Mouse (Mus musculus) testis, postnatal 10 days (tissue): ENCODE measurements around the gene Oaz1.
"Not testable (repeated sequence)": the region's sequence is repeated elsewhere in the genome, so short reads cannot be mapped to it uniquely, and the experiment has no call there.

Source experiments
- DNase-seq: peaks from one replicate; pipeline ENCODE4 v3.0.0; 2021; ENCODE audit warnings: low spot score

The Oaz1 gene

DNA sequence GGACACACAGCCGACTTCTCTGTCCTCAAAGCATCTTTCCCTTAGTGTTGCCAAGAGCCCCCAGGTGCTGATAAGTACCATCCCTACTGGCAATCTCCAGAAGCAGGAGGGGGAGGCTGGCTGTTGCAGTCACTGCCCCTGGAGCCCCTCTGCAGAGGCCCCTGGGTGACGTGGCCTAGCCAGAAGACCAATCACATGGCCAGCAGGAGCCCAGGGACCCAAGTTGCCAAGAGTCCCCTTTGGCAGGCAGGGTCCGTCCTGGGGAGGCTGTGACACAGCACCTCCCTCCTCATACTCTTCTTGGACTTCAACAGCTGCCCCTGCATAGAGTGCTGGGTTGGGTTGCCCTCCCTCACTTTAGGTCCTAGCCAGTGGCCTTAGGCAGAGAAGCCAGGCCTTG lies 23.5 kb upstream of the Oaz1 start:
- DNase-seq = no peak

DNA sequence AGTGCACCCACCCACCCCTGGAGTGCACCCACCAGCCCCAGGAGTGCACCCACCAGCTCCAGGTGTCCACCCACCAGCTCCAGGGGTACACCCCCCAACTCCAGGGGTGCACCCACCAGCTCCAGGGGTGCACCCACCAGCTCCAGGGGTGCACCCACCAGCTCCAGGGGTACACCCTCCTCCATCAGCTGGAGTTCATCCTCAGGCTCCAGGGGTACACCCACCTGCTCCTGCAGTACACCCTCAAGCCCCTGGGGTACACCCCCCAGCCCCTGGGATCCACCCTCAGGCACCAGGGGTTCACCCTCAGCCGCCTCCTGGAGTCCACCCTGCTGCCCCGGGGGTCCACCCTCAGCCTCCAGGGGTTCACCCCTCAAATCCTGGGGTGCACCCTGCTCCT lies 22.1 kb upstream of the Oaz1 start:
- no peak for DNase-seq

DNA sequence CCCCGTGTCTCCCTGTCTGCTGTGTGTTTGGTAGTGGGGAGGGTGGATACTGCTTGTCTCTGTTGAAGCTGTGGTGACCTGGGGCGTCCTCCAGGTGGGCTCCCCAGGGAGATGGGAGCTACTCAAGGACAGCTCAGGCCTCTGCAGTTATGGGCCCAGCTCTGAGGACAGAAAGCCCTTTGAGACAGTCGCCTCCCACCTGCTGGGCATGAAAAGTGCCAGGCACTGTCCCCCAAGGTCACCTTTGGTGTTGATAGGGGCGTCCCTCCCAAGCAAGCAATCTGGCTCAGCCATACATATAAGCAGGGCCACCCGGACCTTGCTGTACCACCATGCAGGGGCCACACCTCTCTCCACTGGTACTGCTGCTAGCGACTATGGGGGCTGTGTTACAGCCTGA lies 21.5 kb upstream of the Oaz1 start, which contains the start of gene Amh:
Amh (plus strand) TSS at position 328 of the 400 bp plus-strand sequence.
- peak; percentile 69 for DNase-seq

DNA sequence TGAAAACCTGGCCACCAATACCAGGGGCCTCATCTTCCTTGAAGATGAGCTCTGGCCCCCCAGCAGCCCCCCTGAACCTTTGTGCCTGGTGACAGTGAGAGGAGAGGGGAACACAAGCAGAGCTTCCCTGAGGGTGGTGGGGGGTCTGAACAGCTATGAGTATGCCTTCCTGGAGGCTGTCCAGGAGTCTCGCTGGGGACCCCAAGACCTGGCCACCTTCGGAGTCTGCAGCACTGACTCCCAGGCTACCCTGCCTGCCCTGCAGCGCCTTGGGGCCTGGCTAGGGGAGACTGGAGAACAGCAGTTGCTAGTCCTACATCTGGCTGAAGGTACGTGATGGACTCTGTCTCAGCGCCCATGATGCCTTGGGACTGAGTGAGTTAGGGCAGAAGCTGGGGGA lies 21.1 kb upstream of the Oaz1 start:
- DNase-seq = no peak

DNA sequence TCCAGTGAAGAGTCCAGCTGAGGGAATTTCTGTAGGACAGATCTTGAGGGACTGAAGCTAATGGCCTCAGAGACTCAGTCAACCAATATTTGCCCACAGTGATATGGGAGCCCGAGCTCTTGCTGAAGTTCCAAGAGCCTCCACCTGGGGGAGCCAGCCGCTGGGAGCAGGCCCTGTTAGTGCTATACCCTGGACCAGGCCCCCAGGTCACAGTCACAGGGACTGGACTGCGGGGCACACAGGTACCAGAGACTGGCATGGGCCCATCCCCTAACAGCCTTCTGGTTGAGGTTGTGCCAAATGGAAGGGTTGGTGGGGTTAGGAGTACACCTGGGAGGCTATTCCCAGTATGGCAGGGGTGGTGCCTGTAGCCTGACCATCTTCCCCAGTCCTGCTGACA lies 20.5 kb upstream of the Oaz1 start:
- peak; percentile 96 for DNase-seq

DNA sequence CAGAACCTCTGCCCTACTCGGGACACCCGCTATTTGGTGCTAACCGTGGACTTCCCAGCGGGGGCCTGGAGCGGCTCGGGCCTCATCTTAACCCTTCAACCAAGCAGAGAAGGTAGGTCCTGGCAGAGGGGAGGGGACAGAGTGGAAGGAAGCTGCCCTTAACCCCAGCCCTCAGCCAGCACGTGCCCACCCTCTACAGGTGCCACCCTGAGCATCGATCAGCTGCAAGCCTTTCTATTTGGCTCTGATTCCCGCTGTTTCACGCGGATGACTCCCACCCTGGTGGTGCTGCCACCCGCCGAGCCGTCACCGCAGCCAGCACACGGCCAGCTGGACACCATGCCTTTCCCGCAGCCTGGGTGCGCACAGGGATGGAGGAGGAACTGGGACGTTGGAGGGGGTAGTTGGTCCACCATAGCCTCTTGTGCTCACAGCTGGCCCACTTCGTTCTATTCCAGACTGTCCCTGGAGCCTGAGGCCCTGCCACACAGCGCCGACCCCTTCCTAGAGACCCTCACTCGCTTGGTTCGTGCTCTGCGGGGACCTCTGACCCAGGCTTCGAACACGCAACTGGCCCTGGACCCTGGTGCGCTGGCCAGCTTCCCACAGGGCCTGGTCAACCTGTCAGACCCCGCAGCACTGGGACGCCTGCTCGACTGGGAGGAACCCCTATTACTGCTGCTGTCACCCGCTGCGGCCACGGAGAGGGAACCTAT lies 20.0 kb upstream of the Oaz1 start:
- DNase-seq = no peak

DNA sequence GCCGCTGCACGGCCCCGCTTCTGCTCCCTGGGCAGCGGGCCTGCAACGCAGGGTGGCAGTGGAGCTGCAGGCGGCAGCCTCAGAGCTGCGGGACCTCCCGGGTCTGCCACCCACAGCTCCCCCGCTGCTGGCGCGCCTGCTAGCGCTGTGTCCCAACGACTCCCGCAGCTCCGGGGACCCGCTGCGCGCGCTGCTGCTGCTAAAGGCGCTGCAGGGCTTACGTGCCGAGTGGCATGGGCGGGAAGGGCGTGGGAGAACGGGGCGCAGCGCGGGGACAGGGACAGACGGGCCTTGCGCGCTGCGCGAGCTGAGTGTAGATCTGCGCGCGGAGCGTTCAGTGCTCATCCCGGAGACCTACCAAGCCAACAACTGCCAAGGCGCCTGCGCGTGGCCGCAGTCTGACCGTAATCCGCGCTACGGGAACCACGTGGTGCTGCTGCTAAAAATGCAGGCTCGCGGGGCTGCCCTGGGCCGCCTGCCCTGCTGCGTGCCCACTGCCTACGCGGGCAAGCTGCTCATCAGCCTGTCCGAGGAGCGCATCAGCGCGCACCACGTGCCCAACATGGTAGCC lies 19.3 kb upstream of the Oaz1 start:
- peak; percentile 78 for DNase-seq

DNA sequence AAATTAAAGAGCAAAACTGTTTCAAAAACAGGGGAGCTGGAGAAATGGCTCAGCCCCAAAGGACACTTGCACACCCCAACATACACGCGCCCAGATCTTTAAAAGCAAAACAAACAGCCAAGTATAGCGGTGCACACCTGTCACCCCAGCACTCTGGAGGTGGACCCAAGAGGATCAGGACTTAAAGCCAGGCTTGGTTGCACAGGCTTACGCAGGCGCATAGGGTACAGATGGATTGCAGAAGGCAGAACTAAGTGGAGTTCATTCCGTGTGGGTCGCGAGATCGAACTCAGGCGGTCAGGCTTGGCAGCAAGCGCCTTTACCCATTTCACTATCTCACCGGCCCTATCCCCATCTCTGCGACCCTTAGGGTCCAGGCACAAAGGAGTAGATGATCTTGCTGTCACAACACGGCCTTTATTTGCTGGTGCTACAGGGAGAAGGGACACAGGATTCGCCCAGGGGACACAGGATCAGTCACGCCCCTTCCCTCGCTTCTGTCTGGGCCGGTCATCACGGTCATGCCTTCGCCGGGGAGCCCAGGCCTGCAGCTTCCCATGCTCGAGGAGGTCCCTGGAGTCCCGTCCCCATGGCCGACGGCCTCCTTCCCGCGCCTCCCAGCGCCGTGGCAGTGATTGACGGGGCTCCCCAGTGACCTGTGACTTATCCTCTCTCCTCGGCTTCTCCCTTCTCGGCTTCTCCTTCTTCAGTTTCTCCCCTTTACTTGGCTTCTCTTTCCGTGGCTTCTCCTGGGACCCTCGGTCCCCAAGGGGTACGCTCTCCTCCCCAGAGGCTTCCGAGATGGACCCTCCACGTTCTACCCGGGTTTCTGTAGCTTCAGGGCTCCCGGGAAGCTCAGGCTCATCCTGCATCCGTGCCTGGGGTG lies 18.1 kb upstream of the Oaz1 start:
- no peak for DNase-seq

DNA sequence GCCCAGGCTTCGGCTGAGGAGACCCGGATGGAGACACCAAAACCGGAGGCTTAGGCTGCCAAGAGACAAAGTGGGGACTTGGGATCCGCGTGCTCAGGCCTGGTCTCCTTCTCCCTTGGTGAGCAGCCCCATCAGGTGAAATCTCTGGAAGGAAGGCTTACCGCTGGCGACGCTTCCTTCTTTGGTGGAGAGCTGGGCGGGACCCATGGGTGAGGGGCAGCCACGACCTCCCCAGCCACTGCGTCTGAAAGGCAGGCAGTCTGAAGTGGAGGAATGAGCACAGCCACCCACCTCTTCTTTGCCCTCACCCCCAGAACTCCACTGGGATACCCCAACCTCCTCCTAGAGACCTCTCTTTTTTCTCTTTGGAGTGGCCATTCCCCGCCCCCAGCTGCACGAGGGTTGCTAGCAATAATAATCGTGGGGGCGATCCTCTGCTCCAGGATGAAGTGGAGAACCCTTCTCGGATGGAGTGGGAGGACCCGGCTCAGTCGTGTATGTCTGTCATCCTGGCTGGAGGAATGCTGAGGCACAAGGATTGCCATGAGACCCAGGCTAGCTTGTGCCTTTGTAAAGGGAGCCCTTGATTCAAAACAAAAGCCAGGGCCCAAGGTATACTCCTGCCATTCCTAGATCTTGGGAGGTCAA lies 17.3 kb upstream of the Oaz1 start:
- DNase-seq = no peak

DNA sequence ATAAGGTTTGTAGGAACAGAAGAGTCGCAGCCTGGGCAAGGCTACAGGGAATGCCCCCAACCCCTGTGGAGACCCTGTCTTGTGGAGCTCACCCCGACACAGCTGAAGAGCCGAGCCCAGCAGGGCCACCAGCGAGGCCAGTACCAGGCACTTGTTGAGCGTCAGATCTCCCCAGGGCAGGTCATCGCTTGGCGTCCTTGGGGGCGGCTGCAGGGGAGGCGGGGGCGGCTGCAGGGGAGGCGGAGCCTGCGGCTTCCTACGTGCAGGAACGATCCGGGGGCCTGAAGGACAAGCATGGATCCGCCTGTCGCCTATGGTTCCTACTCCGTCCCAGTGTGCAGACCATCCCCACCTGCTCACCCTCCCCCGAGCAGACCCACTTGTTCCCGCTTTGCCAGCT lies 16.4 kb upstream of the Oaz1 start:
- DNase-seq = peak; percentile 78

DNA sequence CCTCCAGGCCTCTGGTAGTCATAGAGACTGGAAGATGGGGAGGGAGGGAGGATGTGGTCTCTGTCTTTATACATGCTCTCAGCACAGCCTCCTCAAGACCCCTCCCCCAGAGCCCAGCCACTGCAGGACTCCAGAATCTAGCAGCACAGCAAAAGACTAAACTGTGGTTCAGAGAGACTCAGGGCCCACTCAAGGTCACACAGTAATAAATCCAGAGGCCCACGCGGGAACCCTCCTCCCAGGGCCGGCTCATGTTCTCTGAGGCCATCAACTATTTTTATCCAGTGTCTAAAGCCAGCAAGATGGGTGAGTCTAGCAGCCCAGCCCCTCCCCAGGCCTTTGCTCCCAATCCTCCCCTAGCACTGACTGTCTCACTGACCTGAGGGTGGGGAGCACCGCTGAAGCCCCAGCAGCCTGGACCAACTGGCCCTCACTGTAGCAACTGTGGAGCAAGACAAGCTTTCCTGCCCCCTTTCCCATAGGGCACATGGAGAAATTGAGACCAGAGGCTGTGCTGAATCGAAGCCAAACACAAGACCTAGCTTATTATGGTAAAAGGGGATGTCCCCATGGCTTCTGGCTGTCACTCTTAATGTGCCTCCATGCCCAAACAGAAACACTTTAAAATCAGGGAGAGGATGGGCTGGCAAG lies 13.9 kb upstream of the Oaz1 start:
- no peak for DNase-seq

DNA sequence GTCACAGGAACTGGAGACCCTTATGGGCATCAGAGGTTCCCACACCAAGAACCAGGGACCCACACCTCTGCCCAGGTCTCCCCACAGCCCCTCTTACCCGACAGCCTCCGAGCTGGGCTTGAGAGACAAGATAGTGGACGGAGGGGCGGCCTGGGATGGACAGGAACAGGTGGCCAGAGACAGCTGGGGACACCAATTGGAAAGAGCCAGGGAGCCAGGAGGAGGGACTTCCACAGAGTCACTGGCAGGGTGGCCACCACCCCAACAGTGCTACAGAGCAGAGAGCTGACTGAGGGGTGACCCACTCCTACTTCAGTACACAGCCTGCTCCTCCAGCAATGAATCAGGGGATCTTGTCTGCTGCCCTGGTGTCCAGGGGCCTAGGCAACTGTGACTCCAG lies 13.1 kb upstream of the Oaz1 start, which contains the start of gene Jsrp1:
Jsrp1 (minus strand) TSS at position 133 of the 400 bp plus-strand sequence.
- no peak for DNase-seq

DNA sequence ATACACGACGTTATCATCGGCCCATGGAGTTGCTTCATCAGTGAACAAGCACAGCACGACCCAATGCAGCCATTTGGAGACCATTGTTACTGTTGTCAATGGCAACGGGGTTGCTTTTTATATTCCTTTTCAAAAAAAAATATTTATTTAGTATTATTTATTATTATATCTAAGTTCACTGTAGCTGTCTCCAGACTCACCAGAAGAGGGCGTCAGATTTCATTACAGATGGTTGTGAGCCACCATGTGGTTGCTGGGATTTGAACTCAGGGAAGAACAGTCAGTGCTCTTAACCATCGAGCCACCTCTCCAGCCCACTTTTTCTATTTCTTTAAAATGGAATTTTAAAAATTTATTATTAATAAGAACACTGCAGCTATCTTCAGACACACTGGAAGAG lies 11.7 kb upstream of the Oaz1 start:
- no peak for DNase-seq

DNA sequence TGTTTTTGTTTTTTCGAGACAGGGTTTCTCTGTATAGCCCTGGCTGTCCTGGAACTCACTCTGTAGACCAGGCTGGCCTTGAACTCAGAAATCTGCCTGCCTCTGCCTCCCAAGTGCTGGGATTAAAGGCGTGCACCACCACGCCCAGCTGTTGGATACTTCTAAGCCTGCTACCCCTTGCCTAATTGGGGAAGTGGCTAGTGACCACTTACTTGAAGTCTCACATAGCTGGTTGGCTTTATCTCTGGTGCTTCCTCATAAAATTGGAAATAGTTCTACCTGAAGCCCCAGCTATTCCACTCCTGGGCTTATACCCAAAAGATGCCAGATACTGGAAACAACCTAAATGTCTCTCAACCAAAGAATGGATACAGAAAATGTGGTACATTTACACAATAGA lies 10.2 kb upstream of the Oaz1 start:
- DNase-seq = not testable (repeated sequence)

DNA sequence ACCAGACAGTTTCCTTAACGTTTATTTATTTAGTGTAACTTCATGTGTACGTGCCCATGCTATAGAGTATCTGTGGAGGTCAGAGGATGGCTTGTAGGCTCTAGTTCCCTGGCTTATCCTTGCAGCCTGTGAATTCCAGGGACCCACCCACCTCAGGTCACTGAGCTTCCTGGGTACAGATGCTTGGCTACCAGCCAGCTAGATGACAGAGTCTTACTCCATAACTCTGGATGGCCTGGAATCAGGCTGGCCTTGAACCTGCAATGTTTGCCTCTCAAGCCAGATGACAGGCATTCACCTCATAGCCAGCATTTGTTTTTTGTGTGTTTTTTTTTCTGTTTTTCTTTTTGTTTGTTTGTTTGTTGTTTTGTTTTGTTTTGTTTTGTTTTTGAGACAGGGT lies 9.3 kb upstream of the Oaz1 start:
- DNase-seq = no peak

DNA sequence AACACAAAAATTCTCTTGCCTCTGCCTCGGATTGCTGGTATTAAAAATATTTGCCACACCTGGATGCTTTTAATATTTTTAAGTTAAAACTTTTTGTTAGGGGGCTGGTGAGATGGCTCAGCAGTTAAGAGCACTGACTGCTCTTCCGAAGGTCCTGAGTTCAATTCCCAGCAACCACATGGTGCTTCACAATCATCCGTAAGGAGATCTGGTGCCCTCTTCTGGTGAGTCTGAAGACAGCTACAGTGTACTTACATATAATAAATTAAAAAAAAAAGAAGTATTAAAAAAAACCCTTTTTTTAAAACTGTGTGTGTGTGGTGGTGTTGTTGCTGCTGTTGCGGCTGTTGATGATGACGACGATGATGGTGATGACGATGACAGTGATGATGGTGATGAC lies 8.5 kb upstream of the Oaz1 start:
- DNase-seq = not testable (repeated sequence)

DNA sequence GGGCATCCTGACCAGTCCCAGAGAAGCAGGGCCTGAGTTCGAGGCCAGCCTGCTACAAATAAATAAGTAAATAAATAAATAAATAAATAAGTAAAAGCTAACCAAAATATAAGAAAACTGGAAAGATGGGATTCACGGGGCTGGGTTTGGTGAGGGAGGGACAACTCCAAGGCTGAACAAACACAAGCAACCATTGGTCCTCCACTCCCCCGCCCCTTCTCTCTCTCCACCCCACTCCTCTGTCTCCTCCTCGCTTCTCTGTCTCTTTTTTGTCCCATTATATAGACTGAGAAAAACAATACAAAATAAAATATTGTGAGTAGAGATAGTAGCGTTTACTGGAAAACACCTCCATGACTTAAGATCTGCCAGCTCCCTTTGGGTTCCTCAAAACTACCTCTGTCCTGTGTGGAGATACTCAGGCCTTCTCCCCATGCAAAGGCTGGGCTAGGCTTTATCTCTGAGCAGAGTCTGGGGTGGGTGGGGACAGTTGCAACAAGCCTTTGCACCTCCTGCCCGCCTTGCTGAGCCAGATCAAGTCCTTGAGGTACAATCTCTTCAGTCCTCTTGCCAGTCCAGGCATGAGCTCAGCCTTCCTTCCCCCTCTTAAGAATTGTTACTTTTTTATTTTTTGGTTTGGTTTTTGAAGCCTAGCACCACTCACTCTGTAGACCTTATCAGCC lies 7.7 kb upstream of the Oaz1 start:
- no peak for DNase-seq

DNA sequence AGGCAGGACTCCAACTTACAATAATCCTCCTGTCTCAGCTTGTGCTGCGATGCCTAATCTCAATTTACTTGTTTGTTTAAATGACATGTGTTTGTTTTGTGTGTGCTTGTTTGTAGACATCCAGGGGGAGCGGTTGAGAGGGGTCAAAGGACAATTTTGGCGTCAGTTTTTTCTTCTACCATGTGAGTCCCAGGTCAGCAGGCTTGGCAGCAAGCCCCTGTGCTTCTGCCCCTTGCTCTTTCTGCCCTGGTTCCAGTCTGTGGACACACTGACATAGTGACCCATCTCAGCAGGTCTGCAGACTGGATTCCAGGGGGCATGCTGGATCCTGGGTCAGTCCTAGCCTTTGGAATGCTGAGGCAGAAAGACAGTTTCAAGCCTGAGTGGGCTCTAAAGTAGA lies 7.0 kb upstream of the Oaz1 start:
- no peak for DNase-seq

DNA sequence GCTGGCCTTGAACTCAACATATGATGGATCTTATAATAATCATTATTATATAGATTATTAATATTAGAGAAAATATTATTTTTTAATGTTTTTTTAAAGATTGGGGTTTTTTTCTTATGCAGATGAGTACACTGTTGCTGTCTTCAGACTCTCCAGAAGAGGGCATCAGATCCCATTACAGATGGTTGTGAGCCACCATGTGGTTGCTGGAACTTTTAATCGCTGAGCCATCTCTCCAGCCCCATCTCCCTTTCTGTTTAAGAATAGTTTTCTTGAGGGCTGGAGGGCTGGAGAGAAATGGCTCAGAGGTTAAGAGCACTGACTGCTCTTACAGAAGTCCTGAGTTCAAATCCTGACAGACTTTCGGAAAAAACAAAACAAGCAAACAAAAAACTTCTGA lies 4.5 kb upstream of the Oaz1 start:
- DNase-seq = no peak

DNA sequence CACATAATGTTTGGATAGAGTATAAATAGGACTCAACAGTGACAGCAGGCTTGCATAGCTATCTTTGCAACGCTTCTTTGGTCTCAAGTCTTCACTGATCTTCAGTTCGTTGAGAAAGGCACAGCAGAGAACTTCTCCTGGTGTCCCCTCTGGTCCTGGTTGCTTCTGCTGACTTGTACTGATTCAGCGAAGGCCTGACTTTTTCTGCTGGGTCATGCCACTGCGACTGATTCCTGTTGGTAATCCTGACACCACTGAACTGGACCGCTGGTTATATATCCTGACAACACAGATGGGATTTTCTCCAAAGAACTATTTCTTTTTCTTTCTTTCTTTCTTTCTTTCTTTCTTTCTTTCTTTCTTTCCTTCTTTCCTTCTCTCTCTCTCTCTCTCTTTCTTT lies 3.9 kb upstream of the Oaz1 start:
- DNase-seq = no peak

DNA sequence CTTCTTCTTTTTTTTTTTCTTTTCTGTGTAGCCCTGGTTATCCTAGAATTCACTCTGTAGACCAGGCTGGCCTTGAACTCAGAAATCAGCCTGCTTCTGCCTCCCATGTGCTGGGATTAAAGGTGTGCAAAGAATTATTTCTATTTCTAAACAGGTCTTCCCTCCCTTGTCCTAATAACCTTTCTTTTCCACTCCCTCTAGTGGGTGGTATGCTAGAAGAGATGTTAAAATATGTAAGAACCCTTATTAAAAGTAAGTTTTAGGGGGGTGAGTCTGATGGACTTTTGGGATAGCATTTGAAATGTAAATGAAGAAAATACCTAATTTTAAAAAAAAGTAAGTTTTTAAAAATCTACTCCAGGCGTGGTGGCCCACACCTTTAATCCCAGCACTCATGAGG lies 3.1 kb upstream of the Oaz1 start:
- DNase-seq = no peak
